Mouse (Mus musculus) lung, adult 2 months (tissue): Measurements from ENCODE around the gene Col4a2. TPM values are rescaled to one million over a fixed set of nuclear protein-coding genes. Genes with fewer than 3 reads are reported as not detected.

Experiments used
- DNase-seq: peaks from one replicate; pipeline ENCODE4 v3.0.0; 2022
- H3K4me1 ChIP-seq: fragments of 200-500 bp; 2 replicates; pipeline ENCODE4 v1.6.1; 2011; ENCODE audit warnings: low read length; ENCODE audit not compliant: control insufficient read depth, insufficient read depth
- H3K4me3 ChIP-seq: fragments of 200-500 bp; replicated peaks from 2 replicates; pipeline ENCODE3; 2011; ENCODE audit warnings: low read depth, mild to moderate bottlenecking, control low read depth, low read length; ENCODE audit errors: extremely low read depth
- CTCF ChIP-seq: fragments of 200-500 bp; IDR thresholded peaks from 2 replicates; pipeline ENCODE4 v1.5.1; 2011; ENCODE audit warnings: mild to moderate bottlenecking, low read length, control low read depth; ENCODE audit not compliant: insufficient read depth
- POLR2A ChIP-seq: fragments of 200-500 bp; IDR thresholded peaks from 2 replicates; pipeline ENCODE4 v1.6.1; 2011; ENCODE audit warnings: low read depth, mild to moderate bottlenecking, control low read depth, low read length, borderline replicate concordance; ENCODE audit errors: extremely low read depth
- WGBS: fragments of 180-500 bp; shearing (Covaris S2); methylation state at CpG from one replicate; pipeline ENCODE4 v1.1.7; 2018; 5-methylcytosine and 5-hydroxymethylcytosine counted together
- polyA plus RNA-seq: library from polyadenylated mRNA; depleted of rRNA; stranded (reverse); fragments of >200 nt; gene quantifications from 2 replicates; pipeline ENCODE4 v1.2.3, GENCODE M21; 2012

The Col4a2 gene
- polyA plus RNA-seq, 1 experiment: 237 TPM

- no peak for DNase-seq
- no peak for TF ChIP-seq CTCF
- no peak for TF ChIP-seq POLR2A
- H3K4me1 ChIP-seq: peaks cover 61% of the 10 kb centered on the region
- WGBS: 35% methylated on average over 6 of the region's 6 CpGs
- H3K4me3 ChIP-seq: no peak overlapping the region
Measured at GRCm38 (mm10) chr8:11276286-11276685, 36.3 kb upstream of the Col4a2 start.

GRCm38 (mm10) chr8:11277602-11278051 lies 35.0 kb upstream of the Col4a2 start:
- TF ChIP-seq POLR2A: no peak
- TF ChIP-seq CTCF: no peak
- WGBS: 31% methylated on average over 3 of the region's 3 CpGs
- no peak for DNase-seq
- Histone ChIP-seq H3K4me3 (no peak overlapping the region), H3K4me1 (peaks cover 54% of the 10 kb centered on the region)

- 18% methylated on average over 4 of the region's 4 CpGs for WGBS
- DNase-seq: no peak
- TF ChIP-seq CTCF (no peak), POLR2A (no peak)
- H3K4me3 ChIP-seq: no peak overlapping the region
- H3K4me1 ChIP-seq: peaks cover 56% of the 10 kb centered on the region
Measured at GRCm38 (mm10) chr8:11278101-11278611, 34.4 kb upstream of the Col4a2 start.

GRCm38 (mm10) chr8:11279296-11279826 lies 33.2 kb upstream of the Col4a2 start:
- DNase-seq: no peak
- 34% methylated on average over 20 of the region's 20 CpGs for WGBS

GRCm38 (mm10) chr8:11280721-11281268 lies 31.8 kb upstream of the Col4a2 start:
- TF ChIP-seq POLR2A (no peak), CTCF (no peak)
- no peak overlapping the region for H3K4me3 ChIP-seq
- no peak for DNase-seq
- H3K4me1 ChIP-seq: peaks cover 48% of the 10 kb centered on the region
- WGBS: 79% methylated on average over 10 of the region's 10 CpGs

More at GRCm38 (mm10) chr8:11279296-11279826, 33.2 kb upstream of the Col4a2 start:
- TF ChIP-seq POLR2A (no peak), CTCF (no peak)
- peaks cover 57% of the 10 kb centered on the region for H3K4me1 ChIP-seq
- peak overlapping the region; percentile 8 for H3K4me3 ChIP-seq

- peaks cover 44% of the 10 kb centered on the region for H3K4me1 ChIP-seq
- WGBS: 51% methylated on average over 10 of the region's 10 CpGs
Measured at GRCm38 (mm10) chr8:11282139-11282538, 30.5 kb upstream of the Col4a2 start.

GRCm38 (mm10) chr8:11282696-11283095 lies 29.9 kb upstream of the Col4a2 start:
- no peak for DNase-seq
- H3K4me3 ChIP-seq: no peak overlapping the region
- peaks cover 41% of the 10 kb centered on the region for H3K4me1 ChIP-seq
- TF ChIP-seq POLR2A (no peak), CTCF (no peak)
- 79% methylated on average over 7 of the region's 7 CpGs for WGBS

More at GRCm38 (mm10) chr8:11282139-11282538, 30.5 kb upstream of the Col4a2 start:
- H3K4me3 ChIP-seq: no peak overlapping the region
- TF ChIP-seq POLR2A (no peak), CTCF (no peak)
- DNase-seq: no peak

GRCm38 (mm10) chr8:11283217-11283616 lies 29.4 kb upstream of the Col4a2 start:
- H3K4me1 ChIP-seq: peaks cover 41% of the 10 kb centered on the region
- no peak for DNase-seq
- WGBS: 39% methylated on average over 10 of the region's 10 CpGs
- TF ChIP-seq POLR2A: no peak
- no peak for TF ChIP-seq CTCF
- no peak overlapping the region for H3K4me3 ChIP-seq

GRCm38 (mm10) chr8:11285437-11285836 lies 27.2 kb upstream of the Col4a2 start:
- no peak overlapping the region for H3K4me3 ChIP-seq
- no peak for DNase-seq
- peaks cover 40% of the 10 kb centered on the region for H3K4me1 ChIP-seq
- 33% methylated on average over 4 of the region's 4 CpGs for WGBS
- no peak for TF ChIP-seq POLR2A
- no peak for TF ChIP-seq CTCF

GRCm38 (mm10) chr8:11287139-11287538 lies 25.5 kb upstream of the Col4a2 start:
- DNase-seq: no peak
- TF ChIP-seq CTCF (no peak), POLR2A (no peak)
- 66% methylated on average over 3 of the region's 3 CpGs for WGBS
- peaks cover 40% of the 10 kb centered on the region for H3K4me1 ChIP-seq
- H3K4me3 ChIP-seq: no peak overlapping the region
